Mouse (Mus musculus) olfactory bulb, adult 2 months (tissue): Measurements from ENCODE around the gene Gm9944.

Experiments used
- CTCF ChIP-seq: fragments of 200-500 bp; IDR thresholded peaks from 2 replicates; pipeline ENCODE4 v1.5.1; 2012; ENCODE audit warnings: low read depth, mild to moderate bottlenecking, low read length, moderate library complexity; ENCODE audit not compliant: insufficient read depth
- POLR2A ChIP-seq: fragments of 200-500 bp; IDR thresholded peaks from 2 replicates; pipeline ENCODE4 v1.6.1; 2012; ENCODE audit warnings: mild to moderate bottlenecking, low read depth, low read length, moderate library complexity; ENCODE audit not compliant: insufficient read depth

- TF ChIP-seq POLR2A (no peak), CTCF (no peak)
Observed at GRCm38 (mm10) chr4:144420644-144421043, 32.5 kb downstream of the Gm9944 start.
